Mouse (Mus musculus): ENCODE results near the gene Prn. TPM values are rescaled to one million over a fixed set of nuclear protein-coding genes. Genes with fewer than 3 reads are reported as not detected.

Prn gene
- polyA plus RNA-seq, 1 experiment from 2014 or later = not detected

DNA sequence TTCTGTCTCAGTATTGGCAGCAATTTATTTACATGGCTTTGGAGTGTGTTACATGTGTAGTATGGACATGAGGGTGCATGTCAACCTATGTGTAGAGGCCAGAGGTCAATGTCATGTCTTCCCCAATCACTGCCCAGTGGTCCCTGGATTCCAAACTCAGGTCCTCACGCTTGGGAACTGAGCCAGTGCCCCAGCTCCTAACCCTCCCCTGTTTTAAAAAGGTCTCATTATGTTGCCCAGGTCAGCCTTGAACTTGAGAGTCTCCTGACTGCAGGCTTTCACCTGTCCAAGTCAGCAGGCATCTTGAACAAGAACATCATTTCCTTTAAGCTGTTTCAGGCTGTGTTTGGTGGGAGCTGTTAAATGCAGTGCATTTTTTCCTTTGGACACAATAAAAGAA is 851 bp upstream of the Prn start:
- Histone ChIP-seq H3K36me3 (replicated peaks) (no peaks in the 10 kb centered on the region), H3K9ac (no peak overlapping the region), H3K27me3 (peaks cover 4% of the 10 kb centered on the region; the same call in 1 of the 2 replicates), H3K9me3 (no peaks in the 10 kb centered on the region), H3K4me1 (peaks cover 25% of the 10 kb centered on the region), H3K4me3 (replicated peaks) (no peak overlapping the region), H3K4me2 (peak overlapping the region; percentile 66), H3K27ac (no peak overlapping the region)
- ATAC-seq (ENCODE audit: low FRiP score) = no peak
- 69% methylated on average over 1 of the region's 1 CpGs for WGBS

DNA sequence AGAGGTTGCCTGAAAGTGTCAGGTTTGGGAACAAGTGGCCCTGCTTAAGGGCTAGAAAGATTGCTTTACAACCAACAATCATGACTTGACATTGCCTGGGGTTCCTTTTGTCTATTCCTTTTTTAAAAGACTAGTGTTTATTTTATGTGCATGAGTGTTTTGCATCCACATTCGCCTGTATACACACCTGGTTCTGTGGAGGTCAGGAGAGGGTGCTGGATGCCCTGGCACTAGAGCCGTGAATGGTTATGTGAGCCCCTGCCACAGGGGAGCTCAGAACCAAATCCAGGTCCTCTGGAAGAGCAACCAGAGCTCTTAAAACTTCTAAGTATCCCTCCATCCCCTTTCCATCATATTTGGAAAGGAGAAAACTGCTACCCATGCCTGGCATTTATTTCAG is 1.1 kb downstream of the Prn start:
- 46% methylated on average over 2 of the region's 2 CpGs for WGBS
- H3K4me1 ChIP-seq = peaks cover 25% of the 10 kb centered on the region
- no peaks in the 10 kb centered on the region for H3K9me3 ChIP-seq
- H3K27ac ChIP-seq = no peak overlapping the region
- peak overlapping the region; percentile 66 for H3K4me2 ChIP-seq
- peak overlapping the region; percentile 73 for H3K4me3 ChIP-seq (replicated peaks)
- ATAC-seq (ENCODE audit: low FRiP score) = no peak
- peak overlapping the region; percentile 83 for H3K9ac ChIP-seq
- no peaks in the 10 kb centered on the region for H3K36me3 ChIP-seq (replicated peaks)
- 0 out of 2 replicates have a peak, but pooled peaks cover 4% of the 10 kb centered on the region for H3K27me3 ChIP-seq

DNA sequence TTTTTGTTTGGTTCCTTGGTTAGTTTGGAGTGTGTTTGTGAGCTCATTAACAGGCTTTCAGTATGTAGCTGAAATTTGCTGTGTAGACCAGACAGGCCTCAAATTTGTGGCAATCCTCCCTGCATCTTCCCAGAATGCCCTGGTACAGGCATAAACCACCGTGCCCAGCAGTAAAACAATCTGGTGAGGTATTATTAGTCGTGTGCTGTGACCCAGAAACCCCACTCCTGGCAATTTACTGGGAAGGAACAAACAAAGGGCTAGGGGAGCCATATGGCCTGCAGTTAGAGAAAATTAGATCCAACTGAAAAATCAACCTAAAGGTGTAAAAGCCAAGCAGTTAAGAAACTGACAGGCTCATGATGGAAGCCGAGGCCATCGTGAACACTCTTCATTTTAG is 1.6 kb downstream of the Prn start:
- H3K4me3 ChIP-seq (replicated peaks) = peak overlapping the region; percentile 73
- WGBS = 33% methylated on average over 4 of the region's 4 CpGs
- H3K9me3 ChIP-seq = no peaks in the 10 kb centered on the region
- 0 out of 2 replicates have a peak overlapping the region, but pooled peaks have one; percentile 83 for H3K9ac ChIP-seq
- H3K36me3 ChIP-seq (replicated peaks) = no peaks in the 10 kb centered on the region
- H3K27me3 ChIP-seq = 0 out of 2 replicates have a peak, but pooled peaks cover 4% of the 10 kb centered on the region
- peak overlapping the region; percentile 66 for H3K4me2 ChIP-seq
- H3K4me1 ChIP-seq = peaks cover 25% of the 10 kb centered on the region
- ATAC-seq (ENCODE audit: low FRiP score) = no peak
- peak overlapping the region; percentile 42; the same call in 1 of the 2 replicates for H3K27ac ChIP-seq

DNA sequence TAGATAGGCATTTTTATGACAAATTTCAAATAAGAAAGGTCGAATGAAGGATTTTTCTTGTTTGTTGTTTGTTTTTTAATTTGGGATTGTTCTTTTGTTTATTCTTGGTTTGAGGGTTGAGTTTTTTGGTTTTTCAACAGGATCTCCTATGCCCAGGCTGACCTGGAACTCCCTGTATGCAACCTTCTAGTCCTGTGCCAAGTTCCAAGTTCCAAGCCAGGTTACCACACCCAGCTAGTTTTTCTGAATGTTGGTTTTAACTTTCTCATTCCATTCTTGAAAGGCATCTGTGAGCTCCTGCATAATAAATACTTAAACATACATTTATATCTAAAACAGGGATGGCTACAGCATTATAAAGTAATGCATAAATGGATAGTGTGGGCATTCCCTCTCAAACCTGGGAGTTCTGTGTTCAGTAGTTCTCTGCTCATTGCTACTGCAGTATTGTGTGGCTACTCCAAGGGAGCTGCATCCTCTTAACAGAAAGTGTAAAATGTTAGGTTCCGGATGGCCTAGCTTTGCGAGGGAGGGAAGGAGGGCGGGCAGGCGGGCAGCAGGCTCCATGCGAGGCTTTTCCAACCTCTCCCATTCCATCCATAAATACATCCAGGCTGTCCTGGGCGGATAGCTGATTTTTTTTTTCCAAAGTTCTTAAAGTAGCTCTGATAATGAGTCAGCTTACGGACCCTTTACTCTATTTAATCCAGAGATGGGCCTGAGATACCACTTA is 2.9 kb downstream of the Prn start:
- Histone ChIP-seq H3K27me3 (0 out of 2 replicates have a peak, but pooled peaks cover 4% of the 10 kb centered on the region), H3K4me2 (peak overlapping the region; percentile 66; the same call in 1 of the 2 replicates), H3K36me3 (replicated peaks) (peaks cover 3% of the 10 kb centered on the region; the same call in 1 of the 2 replicates), H3K9ac (no peak overlapping the region), H3K27ac (no peak overlapping the region), H3K9me3 (no peaks in the 10 kb centered on the region), H3K4me1 (peaks cover 25% of the 10 kb centered on the region), H3K4me3 (replicated peaks) (no peak overlapping the region)
- ATAC-seq (ENCODE audit: low FRiP score) = no peak
- 86% methylated on average over 8 of the region's 8 CpGs for WGBS

DNA sequence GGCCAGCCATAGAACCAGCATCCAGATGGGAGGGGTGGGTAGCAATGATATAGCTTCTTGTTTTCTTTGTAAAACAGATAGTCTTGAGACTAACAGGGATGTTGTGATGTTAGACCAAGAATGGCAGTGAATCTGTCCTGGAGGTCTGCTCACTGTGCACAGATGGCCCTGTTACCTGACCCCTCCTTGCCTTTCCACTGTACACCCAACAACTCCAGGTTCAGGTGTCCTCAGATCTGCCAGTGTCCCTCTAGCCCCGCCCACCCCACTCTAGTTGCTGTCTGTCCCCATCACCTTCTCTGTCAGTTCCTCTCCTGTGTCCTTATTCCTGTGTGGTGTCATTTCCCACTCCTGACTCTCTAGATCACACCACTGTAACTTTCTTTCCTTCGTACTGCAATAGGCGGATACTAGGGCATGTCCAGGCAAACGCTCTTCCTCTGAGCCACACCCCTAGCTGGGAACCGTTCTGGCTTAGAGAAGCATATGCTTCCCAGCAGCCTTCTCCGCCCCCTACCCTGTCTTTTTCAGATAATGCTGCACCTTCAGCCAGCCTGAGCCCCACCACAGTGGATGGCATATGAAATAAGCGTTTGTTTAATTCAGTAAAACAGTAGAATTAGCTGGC is 22.6 kb downstream of the Prn start:
- Histone ChIP-seq H3K4me1 (peaks cover 15% of the 10 kb centered on the region), H3K27me3 (no peaks in the 10 kb centered on the region), H3K4me3 (replicated peaks) (no peak overlapping the region), H3K36me3 (replicated peaks) (peaks cover 14% of the 10 kb centered on the region), H3K27ac (0 out of 2 replicates have a peak overlapping the region, but pooled peaks have one; percentile 46), H3K4me2 (no peak overlapping the region), H3K9me3 (no peaks in the 10 kb centered on the region), H3K9ac (no peak overlapping the region)
- WGBS = 78% methylated on average over 7 of the region's 7 CpGs
- ATAC-seq (ENCODE audit: low FRiP score) = no peak

DNA sequence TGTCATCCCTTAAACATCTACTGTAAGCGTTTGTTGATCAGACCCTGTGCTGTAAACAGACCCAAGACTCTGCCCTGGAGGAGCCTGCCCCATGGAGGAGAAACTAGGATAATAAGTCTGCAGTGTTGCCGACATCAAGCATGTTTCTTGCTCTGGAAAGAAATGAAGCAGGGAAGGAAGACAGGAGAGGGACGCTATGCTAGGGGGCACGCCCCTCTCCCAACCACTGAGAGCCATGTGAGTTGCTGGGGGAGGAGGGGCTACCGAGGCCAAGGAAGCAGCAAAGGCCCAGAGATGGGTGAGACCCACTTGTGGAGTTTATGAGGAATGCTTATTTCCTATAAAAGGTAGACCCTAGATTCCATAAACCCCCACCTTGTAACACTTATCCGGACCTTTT is 23.3 kb downstream of the Prn start:
- no peak for ATAC-seq (ENCODE audit: low FRiP score)
- no peak overlapping the region for H3K4me3 ChIP-seq (replicated peaks)
- peaks cover 16% of the 10 kb centered on the region for H3K36me3 ChIP-seq (replicated peaks)
- no peak overlapping the region for H3K4me2 ChIP-seq
- WGBS = 20% methylated on average over 6 of the region's 6 CpGs
- no peak overlapping the region for H3K9ac ChIP-seq
- H3K4me1 ChIP-seq = peaks cover 15% of the 10 kb centered on the region
- H3K9me3 ChIP-seq = no peaks in the 10 kb centered on the region
- H3K27ac ChIP-seq = 0 out of 2 replicates have a peak overlapping the region, but pooled peaks have one; percentile 19
- H3K27me3 ChIP-seq = no peaks in the 10 kb centered on the region

DNA sequence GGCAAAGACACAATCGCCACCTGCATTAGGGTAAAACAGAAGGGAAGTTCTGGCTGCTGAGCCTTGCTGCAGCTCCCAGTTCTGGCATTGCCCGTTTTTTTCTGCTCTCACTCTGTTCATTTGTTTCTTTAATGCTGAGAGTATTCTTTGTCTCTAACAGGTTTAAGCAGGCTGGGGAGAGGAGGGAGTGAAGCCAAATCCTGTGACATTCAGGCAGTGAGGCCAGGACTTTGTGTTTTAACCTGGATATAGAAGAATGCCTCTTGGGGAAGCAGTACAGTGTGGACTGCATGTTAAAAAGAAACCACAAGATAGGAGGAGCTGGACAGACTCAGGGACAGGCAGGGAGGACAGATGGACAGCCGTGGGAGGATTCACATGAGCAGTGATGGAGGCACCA is 23.8 kb downstream of the Prn start:
- Histone ChIP-seq H3K4me2 (no peak overlapping the region), H3K27me3 (no peaks in the 10 kb centered on the region)

DNA sequence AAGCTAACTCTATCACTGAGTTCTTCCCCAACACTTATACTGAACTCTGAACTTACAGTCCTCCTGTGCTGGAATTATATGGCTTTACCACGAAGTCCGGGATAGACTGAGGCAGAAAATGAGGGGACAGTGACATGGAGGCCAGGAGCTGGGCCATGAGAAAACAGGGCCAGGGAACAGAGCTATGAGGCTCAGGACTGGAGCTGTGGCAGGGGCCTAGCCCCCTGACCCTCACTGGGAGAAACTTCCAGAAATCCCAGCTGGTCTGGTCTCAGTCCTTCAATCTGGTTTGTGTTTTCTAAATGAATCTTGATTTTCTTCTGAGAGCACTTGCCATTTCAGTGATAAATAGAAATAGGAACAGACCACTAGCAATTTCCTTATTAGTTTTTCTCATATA is 24.5 kb downstream of the Prn start:
- WGBS = 100% methylated on average over 2 of the region's 2 CpGs
- no peak for ATAC-seq (ENCODE audit: low FRiP score)
- Histone ChIP-seq H3K27me3 (no peaks in the 10 kb centered on the region), H3K4me1 (peaks cover 15% of the 10 kb centered on the region), H3K36me3 (replicated peaks) (peaks cover 16% of the 10 kb centered on the region), H3K4me2 (no peak overlapping the region), H3K9ac (no peak overlapping the region), H3K27ac (no peak overlapping the region), H3K4me3 (replicated peaks) (no peak overlapping the region), H3K9me3 (no peaks in the 10 kb centered on the region)

More for the DNA sequence above, 23.8 kb downstream of the Prn start:
- no peak for ATAC-seq (ENCODE audit: low FRiP score)
- Histone ChIP-seq H3K9me3 (no peaks in the 10 kb centered on the region), H3K4me1 (peaks cover 15% of the 10 kb centered on the region), H3K9ac (no peak overlapping the region), H3K4me3 (replicated peaks) (no peak overlapping the region), H3K27ac (0 out of 2 replicates have a peak overlapping the region, but pooled peaks have one; percentile 19), H3K36me3 (replicated peaks) (peaks cover 16% of the 10 kb centered on the region)
- 42% methylated on average over 3 of the region's 3 CpGs for WGBS

DNA sequence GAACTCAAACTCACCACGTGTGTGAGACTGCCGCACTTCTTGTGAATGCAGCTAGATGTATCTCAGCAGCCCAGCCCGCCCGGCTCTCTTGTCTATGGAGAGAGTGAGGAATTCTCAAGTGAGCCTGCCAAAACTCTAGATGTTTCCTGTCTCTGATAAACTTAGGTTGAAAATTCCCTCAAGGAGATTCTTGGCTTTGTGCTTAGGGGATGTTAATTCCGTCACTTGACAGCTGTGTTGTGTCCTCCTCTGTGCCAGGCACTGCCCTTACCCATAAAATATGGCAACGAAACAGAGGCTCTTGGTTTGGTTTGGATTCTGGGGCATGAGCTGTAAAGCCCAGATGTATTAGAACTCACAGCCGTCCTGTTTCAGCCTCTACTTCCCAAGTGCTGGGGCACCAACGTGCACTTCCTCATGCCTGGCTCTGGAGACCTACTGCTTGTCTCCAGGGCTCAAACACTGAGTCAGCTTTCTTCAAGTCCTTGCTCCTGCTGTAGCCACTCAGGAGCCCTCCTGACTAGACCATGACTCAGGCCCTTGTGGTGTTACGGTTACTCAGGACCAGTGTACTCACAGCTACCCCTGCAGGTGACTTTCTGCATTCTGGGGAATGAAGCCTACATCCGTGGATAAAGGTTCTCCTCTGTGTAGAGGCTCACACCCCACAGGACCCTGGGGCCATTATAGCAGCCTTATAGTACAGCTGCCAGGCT is 25.8 kb downstream of the Prn start:
- 84% methylated on average over 10 of the region's 10 CpGs for WGBS
- ATAC-seq (ENCODE audit: low FRiP score) = no peak
- H3K4me3 ChIP-seq (replicated peaks) = no peak overlapping the region
- H3K4me2 ChIP-seq = no peak overlapping the region
- H3K36me3 ChIP-seq (replicated peaks) = peaks cover 16% of the 10 kb centered on the region
- H3K9ac ChIP-seq = no peak overlapping the region
- H3K9me3 ChIP-seq = no peaks in the 10 kb centered on the region
- H3K4me1 ChIP-seq = peaks cover 15% of the 10 kb centered on the region
- no peak overlapping the region for H3K27ac ChIP-seq
- H3K27me3 ChIP-seq = no peaks in the 10 kb centered on the region

DNA sequence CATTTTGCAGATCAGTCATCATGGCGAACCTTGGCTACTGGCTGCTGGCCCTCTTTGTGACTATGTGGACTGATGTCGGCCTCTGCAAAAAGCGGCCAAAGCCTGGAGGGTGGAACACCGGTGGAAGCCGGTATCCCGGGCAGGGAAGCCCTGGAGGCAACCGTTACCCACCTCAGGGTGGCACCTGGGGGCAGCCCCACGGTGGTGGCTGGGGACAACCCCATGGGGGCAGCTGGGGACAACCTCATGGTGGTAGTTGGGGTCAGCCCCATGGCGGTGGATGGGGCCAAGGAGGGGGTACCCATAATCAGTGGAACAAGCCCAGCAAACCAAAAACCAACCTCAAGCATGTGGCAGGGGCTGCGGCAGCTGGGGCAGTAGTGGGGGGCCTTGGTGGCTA is 26.7 kb downstream of the Prn start:
- ATAC-seq (ENCODE audit: low FRiP score) = no peak
- no peak overlapping the region for H3K27ac ChIP-seq
- H3K4me3 ChIP-seq (replicated peaks) = no peak overlapping the region
- H3K4me2 ChIP-seq = no peak overlapping the region
- peaks cover 14% of the 10 kb centered on the region for H3K36me3 ChIP-seq (replicated peaks)
- H3K27me3 ChIP-seq = no peaks in the 10 kb centered on the region
- peaks cover 15% of the 10 kb centered on the region for H3K4me1 ChIP-seq
- no peaks in the 10 kb centered on the region for H3K9me3 ChIP-seq
- 98% methylated on average over 10 of the region's 10 CpGs for WGBS
- no peak overlapping the region for H3K9ac ChIP-seq

DNA sequence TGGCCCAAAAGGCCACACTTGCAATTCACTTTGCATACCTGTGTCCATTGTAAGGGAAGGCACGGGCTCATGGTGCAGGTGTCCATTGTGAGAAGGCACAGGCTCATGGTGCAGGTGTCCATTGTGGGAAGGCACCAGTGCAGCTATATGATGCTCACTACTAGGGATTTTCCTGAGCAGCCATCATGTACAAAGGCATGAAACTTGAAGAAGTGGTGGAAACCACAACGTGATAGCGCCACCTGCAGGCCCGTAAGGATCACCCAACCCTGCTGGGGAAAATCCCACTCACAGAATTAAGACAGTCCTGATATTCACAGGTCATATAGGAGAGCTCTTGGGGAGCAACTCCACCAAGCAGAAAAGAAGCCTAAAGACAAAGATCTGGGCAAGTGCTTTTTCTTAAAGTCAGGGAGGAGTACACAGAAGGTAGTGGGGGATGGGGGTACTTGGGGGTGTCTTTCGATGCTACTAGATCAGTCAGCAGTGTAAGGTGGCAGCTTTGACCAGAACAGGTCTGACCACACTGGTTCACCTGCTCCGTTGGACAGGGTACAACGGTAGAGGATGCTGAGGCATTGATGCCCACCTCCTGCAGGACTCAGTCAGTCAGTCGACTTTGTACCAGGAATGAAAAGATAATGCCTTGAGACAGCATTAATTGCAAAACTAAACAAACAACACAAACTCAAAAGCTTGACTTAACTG is 29.8 kb downstream of the Prn start:
- Histone ChIP-seq H3K4me3 (replicated peaks) (no peak overlapping the region), H3K27me3 (no peaks in the 10 kb centered on the region), H3K27ac (no peak overlapping the region), H3K36me3 (replicated peaks) (peaks cover 14% of the 10 kb centered on the region), H3K9me3 (no peaks in the 10 kb centered on the region), H3K4me2 (no peak overlapping the region), H3K4me1 (no peaks in the 10 kb centered on the region), H3K9ac (no peak overlapping the region)
- 40% methylated on average over 8 of the region's 8 CpGs for WGBS
- ATAC-seq (ENCODE audit: low FRiP score) = peak; percentile 46

DNA sequence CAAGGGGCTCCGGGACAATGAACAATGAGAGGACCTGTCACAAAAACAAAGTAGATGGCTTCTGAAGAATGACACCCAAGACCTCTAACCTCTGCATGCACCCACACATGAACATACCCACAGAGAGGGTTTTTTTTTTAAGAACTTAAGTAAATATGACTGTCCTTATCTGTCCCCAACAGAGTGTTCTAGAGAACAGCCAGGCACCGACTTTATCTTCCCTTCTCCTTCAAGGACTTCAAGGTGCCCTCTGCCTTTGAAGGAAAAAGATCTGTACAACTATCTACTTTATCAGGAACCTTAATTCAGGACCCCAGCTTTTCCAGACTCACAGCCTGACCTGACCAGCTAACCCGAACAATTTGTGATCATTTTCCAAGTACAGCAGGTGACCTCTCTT is 30.7 kb downstream of the Prn start:
- Histone ChIP-seq H3K9me3 (no peaks in the 10 kb centered on the region), H3K36me3 (replicated peaks) (peaks cover 14% of the 10 kb centered on the region), H3K4me3 (replicated peaks) (no peak overlapping the region), H3K27ac (no peak overlapping the region), H3K27me3 (no peaks in the 10 kb centered on the region), H3K4me2 (no peak overlapping the region), H3K9ac (no peak overlapping the region), H3K4me1 (no peaks in the 10 kb centered on the region)
- ATAC-seq (ENCODE audit: low FRiP score) = no peak
- 84% methylated on average over 3 of the region's 3 CpGs for WGBS
